Mouse (Mus musculus) 3134 (cell line): ENCODE measurements around the gene Zmynd15.
"Not testable (repeated sequence)": the region's sequence is repeated elsewhere in the genome, so short reads cannot be mapped to it uniquely, and the experiment has no call there.

ENCODE experiments used
- DNase-seq: peaks from one replicate; pipeline ENCODE4 v3.0.0-alpha.2; 2011; ENCODE audit warnings: low spot score; ENCODE audit not compliant: insufficient read length; ENCODE audit errors: extremely low read depth

Gene Zmynd15

GRCm38 (mm10) chr11:70458688-70459600 lies at the start of gene Zmynd15:
Gene Zmynd15, plus strand, starts transcription at chr11:70459433.
- DNase-seq = no peak

GRCm38 (mm10) chr11:70409594-70410296 lies 49.5 kb upstream of the Zmynd15 start, which contains the start of gene Pelp1:
Gene Pelp1, minus strand, starts transcription at chr11:70410031.
- peak; percentile 97 for DNase-seq

- DNase-seq = no peak
These were observed 49.0 kb upstream of the Zmynd15 start for GRCm38 (mm10) chr11:70410297-70410643.

- DNase-seq = no peak
These were observed 46.6 kb upstream of the Zmynd15 start for GRCm38 (mm10) chr11:70412591-70412990.

GRCm38 (mm10) chr11:70413961-70414360 lies 45.3 kb upstream of the Zmynd15 start:
- peak; percentile 38 for DNase-seq

- DNase-seq = no peak
These were observed 41.0 kb upstream of the Zmynd15 start for GRCm38 (mm10) chr11:70418199-70418598.

- DNase-seq = no peak
These were observed 39.7 kb upstream of the Zmynd15 start for GRCm38 (mm10) chr11:70419486-70419885.

GRCm38 (mm10) chr11:70426598-70426997 lies 32.6 kb upstream of the Zmynd15 start:
- DNase-seq = not testable (repeated sequence)

GRCm38 (mm10) chr11:70431574-70431973 lies 27.7 kb upstream of the Zmynd15 start:
- DNase-seq = peak; percentile 39

GRCm38 (mm10) chr11:70432048-70432894 lies 27.0 kb upstream of the Zmynd15 start, which contains the start of gene Arrb2:
Gene Arrb2, plus strand, starts transcription at chr11:70432635.
- DNase-seq = peak; percentile 99

GRCm38 (mm10) chr11:70432895-70433568 lies 26.2 kb upstream of the Zmynd15 start:
- DNase-seq = no peak

GRCm38 (mm10) chr11:70433569-70433943 lies 25.7 kb upstream of the Zmynd15 start:
- DNase-seq = no peak

- DNase-seq = no peak
These were observed 25.3 kb upstream of the Zmynd15 start for GRCm38 (mm10) chr11:70433951-70434350.

GRCm38 (mm10) chr11:70435476-70435875 lies 23.8 kb upstream of the Zmynd15 start:
- no peak for DNase-seq

- no peak for DNase-seq
These were observed 21.8 kb upstream of the Zmynd15 start for GRCm38 (mm10) chr11:70437426-70437825.

GRCm38 (mm10) chr11:70438728-70439374 lies 20.4 kb upstream of the Zmynd15 start:
- DNase-seq = no peak

- no peak for DNase-seq
These were observed 18.6 kb upstream of the Zmynd15 start for GRCm38 (mm10) chr11:70440637-70441036.

GRCm38 (mm10) chr11:70441882-70442281 lies 17.4 kb upstream of the Zmynd15 start:
- no peak for DNase-seq

- DNase-seq = no peak
These were observed 15.3 kb upstream of the Zmynd15 start for GRCm38 (mm10) chr11:70443964-70444363.

GRCm38 (mm10) chr11:70444667-70445066 lies 14.6 kb upstream of the Zmynd15 start:
- DNase-seq = no peak
